Mouse (Mus musculus) kidney, adult 11 months (tissue): ENCODE measurements around the gene Tex9.
"Not testable (repeated sequence)": the region's sequence is repeated elsewhere in the genome, so short reads cannot be mapped to it uniquely, and the experiment has no call there.

ENCODE experiments used
- DNase-seq: peaks from one replicate; pipeline ENCODE4 v3.0.0; 2022

Tex9 gene

DNA sequence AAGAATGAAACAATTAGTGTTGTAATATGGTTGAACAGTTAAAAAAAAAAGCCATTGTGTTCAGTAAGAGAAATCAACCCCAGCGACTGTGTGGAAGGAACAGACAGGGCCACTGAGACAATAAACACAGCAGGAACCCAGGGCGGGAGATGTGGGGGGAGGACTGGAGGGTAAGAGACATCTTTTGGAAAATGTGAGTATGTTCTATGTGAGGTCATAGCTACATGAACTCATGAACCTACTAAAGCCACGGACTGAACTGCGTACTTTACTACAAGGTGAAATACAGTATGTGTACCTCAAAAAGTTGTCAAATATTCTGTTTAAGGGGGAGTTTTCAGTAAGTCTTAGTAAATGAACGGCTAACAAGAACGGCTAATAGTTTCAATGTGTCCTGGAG, 14.7 kb downstream of the Tex9 start:
- no peak for DNase-seq

- DNase-seq = no peak
Measured at GRCm38 (mm10) chr9:72475511-72475910, 16.5 kb downstream of the Tex9 start.

- no peak for DNase-seq
Measured at GRCm38 (mm10) chr9:72469851-72470250, 22.2 kb downstream of the Tex9 start.

- no peak for DNase-seq
Measured at GRCm38 (mm10) chr9:72468616-72469015, 23.4 kb downstream of the Tex9 start.

DNA sequence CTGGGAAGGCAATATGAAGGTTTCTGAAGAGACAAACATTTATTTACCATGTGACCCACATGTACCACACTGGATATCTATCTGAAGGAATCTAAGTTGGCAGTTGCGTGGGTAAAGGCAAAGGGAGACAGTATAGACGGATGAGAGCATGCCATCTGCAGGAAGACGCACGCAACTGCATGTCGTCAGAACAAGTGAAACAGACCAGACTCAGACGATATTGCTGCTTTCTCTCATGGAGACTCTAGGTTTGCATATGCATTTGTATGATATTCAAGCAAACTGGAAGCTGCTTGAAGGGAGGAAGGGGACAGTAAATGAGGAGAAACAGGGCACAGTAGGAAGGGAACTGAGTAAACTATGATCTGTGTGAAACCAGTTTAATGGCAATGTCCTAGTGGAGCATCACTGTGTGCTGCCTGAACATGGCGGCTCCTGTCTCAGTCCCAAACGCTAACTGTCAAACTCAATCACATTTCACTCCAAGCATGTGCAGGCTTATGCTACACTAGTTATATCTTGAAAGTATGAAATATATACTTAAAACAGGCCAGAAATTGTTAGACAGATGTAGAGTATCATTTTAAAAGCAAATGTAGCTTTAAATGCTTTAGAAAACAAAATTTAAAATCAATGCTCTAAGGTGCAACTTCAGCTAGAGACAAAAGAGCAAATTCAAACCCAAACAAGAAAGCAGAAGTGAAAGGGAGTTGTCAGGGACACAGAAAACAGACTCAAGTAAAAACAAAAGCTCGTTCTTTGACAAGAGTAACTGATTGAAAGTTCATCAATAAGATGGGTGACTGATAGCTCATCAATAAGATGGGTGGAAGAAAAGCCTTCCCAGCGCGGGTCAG, 24.2 kb downstream of the Tex9 start:
- DNase-seq = no peak

DNA sequence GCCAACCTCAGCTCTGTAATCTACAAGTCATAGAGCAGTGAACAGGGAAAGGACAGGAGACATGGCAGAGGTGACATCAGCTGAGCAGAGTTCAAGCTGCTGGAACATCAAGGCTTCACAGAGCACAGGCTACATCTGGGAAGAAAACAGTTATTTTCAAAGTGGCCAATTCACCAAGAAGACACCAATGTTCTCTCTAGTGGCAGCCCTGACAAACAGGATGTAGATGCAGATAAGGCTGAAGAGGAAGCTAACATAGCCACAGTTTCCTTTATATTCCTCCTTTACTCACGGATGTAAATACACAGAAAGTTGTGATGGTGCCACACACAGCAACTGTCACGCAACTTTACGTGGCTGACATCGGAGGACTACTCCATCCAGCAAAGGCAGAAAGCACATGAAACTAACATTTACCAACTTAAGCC, 26.2 kb downstream of the Tex9 start:
- no peak for DNase-seq

- no peak for DNase-seq
Measured at GRCm38 (mm10) chr9:72464806-72465205, 27.2 kb downstream of the Tex9 start.

DNA sequence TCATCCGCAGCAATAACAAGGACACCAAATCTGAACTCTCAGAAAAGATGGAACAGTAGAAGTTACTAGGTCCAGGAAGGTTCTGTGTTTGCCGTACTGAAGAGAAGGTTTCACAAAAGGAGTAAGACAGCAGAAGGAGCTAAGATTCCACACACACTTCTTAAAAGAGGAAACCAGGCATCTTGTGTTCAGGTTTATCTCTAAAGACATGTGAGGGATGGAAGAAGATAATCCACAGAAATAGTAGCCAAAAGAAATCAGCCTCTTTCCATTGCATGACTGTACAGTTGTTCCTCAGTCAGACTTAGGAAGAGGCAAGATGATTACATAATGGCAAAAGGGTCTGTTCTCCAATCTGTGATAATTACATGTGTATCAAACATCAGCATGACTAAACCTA, 29.6 kb downstream of the Tex9 start:
- no peak for DNase-seq

DNA sequence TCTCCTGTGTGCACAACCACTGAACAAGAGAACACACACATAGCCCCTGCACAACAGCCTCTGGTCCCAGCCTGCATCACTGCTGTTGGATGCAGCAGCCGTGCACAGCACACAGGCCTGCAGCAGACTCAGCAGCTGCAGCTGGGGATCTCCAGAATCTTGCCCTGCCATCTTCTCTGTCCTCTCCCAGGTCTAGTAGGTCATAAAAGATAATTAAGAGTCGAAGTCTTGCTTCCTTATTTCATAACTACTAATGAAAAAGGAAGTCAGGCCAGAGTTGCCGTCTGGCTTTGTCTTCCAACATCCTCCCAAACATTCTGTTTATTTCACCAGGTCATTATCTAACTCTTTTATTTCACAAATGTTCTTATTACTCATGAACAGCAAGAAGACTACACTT, 31.2 kb downstream of the Tex9 start:
- DNase-seq = no peak

DNA sequence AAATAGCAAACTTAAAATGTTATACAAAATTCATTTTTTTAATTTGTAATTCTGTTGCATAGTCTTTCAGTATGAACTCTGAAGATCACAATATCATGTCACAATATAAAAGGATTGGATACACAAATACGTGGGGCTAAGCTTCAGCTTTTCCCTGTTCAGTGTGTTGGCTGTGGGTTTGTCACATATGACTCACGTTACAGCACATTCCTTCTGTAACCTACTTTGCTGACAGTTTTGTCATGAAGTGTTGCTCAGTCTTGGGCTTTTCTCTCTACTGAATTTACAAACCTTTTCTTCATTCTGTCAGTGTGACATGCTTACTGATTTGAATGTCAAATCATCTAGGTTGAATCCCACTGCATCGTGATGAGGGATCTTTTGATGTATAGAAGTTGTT, 32.3 kb downstream of the Tex9 start:
- no peak for DNase-seq

DNA sequence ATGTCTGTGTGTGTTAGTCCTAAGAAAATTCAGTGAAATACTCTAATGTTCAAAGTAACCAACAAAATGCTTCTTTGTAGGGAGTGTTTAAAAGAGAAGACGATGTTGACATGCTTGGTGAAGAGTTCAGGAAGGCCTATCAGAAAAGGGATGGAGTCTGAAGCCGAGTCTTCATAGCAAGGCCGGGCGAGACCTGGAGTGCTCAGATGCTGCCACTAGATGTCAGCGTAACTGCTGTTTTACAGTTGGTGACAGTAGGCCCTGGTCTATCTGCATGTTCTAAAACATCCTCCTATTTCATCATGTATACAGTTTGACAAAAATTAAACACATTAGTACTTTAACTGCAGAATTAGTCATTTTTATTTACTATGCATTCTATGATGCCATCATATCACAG, 33.8 kb downstream of the Tex9 start:
- peak; percentile 33 for DNase-seq

DNA sequence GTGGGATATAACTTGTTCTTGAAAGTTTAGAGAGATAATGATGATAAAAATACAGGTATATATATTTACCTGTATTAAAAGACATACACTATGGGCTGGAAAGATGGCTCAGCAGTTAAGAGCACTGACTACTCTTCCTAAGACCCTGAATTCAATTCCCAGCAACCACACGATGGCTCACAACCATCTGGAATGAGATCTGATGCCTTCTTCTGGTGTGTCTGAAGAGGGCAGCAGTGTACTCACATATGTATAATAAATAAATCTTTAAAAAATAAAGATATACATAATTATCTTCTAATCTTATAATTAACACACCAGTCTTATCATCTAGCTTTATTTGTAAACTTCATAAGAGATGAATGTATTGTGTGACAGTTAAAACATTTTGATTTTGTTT, 35.6 kb downstream of the Tex9 start:
- no peak for DNase-seq

- DNase-seq = not testable (repeated sequence)
Measured at GRCm38 (mm10) chr9:72454281-72454680, 37.7 kb downstream of the Tex9 start.

DNA sequence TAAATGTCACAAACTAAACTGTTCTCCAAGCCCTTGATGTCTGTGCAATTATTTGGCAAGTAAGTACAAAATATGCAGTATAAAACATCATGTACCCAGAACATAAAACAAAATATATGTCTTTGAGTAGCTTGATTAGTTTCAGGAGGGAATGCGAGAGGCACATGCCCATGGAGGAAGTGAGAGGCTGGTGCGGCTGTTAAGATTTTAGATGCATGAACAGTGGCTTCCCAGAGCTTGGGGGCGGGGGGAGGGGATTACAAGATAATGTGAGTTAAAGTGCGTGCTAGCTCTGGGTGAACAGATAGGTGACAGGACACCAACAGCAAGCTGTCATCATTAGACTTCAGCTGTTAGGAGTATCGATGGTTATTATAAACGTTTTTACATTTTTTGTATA, 40.9 kb downstream of the Tex9 start:
- no peak for DNase-seq

DNA sequence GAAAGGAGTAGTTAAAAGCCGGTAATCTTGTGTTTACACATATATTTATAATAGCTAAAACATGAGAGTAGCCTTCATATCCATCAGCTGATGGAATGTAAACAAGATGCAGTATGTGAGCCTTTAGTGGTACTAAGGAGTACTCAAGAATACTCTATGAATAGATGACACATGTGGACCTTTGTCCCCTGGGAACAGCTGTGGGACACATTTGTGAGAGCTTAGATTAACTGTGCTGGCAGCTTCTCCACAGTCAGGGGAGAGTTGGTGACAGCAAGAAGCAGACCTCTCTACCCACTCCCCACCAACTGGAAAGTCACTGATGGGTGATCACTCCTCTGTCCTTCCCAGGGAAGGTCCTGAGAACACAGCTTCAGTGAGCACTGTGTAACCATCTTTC, 41.6 kb downstream of the Tex9 start:
- DNase-seq = no peak

GRCm38 (mm10) chr9:72449841-72450240, 42.2 kb downstream of the Tex9 start:
- no peak for DNase-seq

GRCm38 (mm10) chr9:72449367-72449766, 42.6 kb downstream of the Tex9 start:
- peak; percentile 21 for DNase-seq

DNA sequence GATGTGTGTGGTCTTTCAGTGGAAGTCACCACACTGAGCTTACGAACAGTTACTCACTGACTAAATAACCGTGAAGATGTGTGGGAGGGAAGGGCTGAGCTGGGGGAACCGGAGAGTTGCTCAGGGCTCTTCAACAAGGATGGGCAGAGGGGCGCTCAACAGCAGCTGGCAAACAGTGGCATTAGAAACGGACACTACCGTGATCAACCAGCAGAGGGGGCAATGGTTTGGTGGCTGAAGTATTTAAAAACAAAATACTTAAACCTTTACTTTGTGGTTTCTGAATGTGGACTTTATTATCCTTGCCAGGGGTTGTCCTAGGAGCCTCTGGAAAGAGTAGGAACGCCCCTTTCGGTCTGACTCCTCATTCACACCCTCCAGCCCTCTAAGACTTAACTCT, 44.0 kb downstream of the Tex9 start:
- DNase-seq = peak; percentile 16

- DNase-seq = no peak
Measured at GRCm38 (mm10) chr9:72441927-72442715, 49.9 kb downstream of the Tex9 start.

GRCm38 (mm10) chr9:72440948-72441926, 50.8 kb downstream of the Tex9 start:
- DNase-seq = no peak

DNA sequence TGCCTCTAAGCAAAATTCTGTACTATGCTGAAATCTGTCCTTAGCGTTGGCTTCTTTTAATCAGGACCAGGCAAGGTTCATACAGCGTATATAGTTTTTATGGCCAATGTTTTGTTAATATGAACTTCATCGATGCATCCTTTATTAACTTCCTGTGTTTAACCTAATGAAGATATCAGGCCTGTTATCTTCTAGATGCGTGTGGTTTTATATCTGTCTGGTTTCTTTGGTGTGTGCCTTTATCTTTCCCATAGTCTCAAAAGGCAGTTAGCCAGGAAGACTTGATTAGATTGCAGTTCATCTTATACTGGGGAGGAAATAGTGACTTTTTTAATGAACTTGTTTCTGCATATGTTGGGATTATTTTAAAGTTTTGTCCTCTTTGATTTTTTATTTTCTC, 51.7 kb downstream of the Tex9 start:
- no peak for DNase-seq

DNA sequence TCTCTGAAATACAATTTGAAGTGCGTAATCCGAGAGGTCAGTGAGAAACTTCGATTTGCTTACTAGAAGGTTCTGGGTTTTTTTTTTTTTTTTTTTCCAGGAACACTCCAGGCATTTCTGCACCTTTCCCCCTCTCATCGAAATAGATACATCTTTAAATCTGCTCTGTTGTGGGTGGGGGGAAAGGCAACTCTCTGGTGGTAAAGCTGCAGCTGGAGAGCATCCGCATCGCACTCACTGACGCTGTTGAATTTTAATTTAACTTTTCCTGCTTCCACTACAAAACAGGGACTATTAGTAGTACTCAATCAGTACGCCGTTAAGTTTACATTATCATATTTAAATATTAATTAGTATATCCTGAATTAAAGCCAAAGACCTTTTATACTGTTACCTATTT, 53.3 kb downstream of the Tex9 start:
- DNase-seq = no peak
